Mouse (Mus musculus) kidney, adult 2 months (tissue): Measurements from ENCODE around the gene Cdcp2. TPM values are rescaled to one million over a fixed set of nuclear protein-coding genes. Genes with fewer than 3 reads are reported as not detected.
A peak's percentile ranks its signal among the peaks of the same experiment; 100 is the strongest.

Experiments used
- DNase-seq: peaks from one replicate; pipeline ENCODE4 v3.0.0; 2021
- H3K27ac ChIP-seq: fragments of 200-500 bp; 2 replicates; pipeline ENCODE4 v1.5.1; 2012; ENCODE audit warnings: low read depth, low read length, control low read depth, inconsistent platforms; ENCODE audit not compliant: insufficient read depth
- H3K27me3 ChIP-seq: fragments of 200-500 bp; replicated peaks from 2 replicates; pipeline ENCODE4 v1.6.1; 2012; ENCODE audit warnings: mild to moderate bottlenecking, moderate library complexity, low read length, inconsistent platforms; ENCODE audit not compliant: control insufficient read depth, insufficient read depth
- H3K36me3 ChIP-seq: fragments of 200-500 bp; 2 replicates; pipeline ENCODE4 v1.6.1; 2012; ENCODE audit warnings: mild to moderate bottlenecking, moderate library complexity, low read length, inconsistent platforms; ENCODE audit not compliant: control insufficient read depth, insufficient read depth
- H3K4me1 ChIP-seq: fragments of 200-500 bp; 2 replicates; pipeline ENCODE4 v1.6.1; 2011; ENCODE audit warnings: low read length; ENCODE audit not compliant: control insufficient read depth, insufficient read depth
- H3K4me3 ChIP-seq: fragments of 200-500 bp; 2 replicates; pipeline ENCODE4 v1.5.1; 2011; ENCODE audit warnings: mild to moderate bottlenecking, low read depth, low read length, control low read depth; ENCODE audit not compliant: insufficient read depth
- CTCF ChIP-seq: fragments of 200-500 bp; conservative IDR thresholded peaks from 2 replicates; pipeline ENCODE4 v1.5.1; 2011; ENCODE audit warnings: low read depth, mild to moderate bottlenecking, control low read depth, low read length, moderate library complexity, mixed read lengths; ENCODE audit not compliant: insufficient read depth, insufficient read length
- POLR2A ChIP-seq: fragments of 200-500 bp; IDR thresholded peaks from one replicate; pipeline ENCODE4 v1.6.1; 2011; ENCODE audit warnings: low read depth, low read length, control low read depth
- WGBS: fragments of 180-500 bp; shearing (Covaris S2); methylation state at CpG from one replicate; pipeline ENCODE4 v1.1.7; 2018; 5-methylcytosine and 5-hydroxymethylcytosine counted together
- polyA plus RNA-seq: library from polyadenylated mRNA; depleted of rRNA; stranded (reverse); fragments of >200 nt; gene quantifications from 2 replicates; pipeline ENCODE4 v1.2.3, GENCODE M21; 2012

The Cdcp2 gene
- polyA plus RNA-seq, 1 experiment, result not detected

DNA sequence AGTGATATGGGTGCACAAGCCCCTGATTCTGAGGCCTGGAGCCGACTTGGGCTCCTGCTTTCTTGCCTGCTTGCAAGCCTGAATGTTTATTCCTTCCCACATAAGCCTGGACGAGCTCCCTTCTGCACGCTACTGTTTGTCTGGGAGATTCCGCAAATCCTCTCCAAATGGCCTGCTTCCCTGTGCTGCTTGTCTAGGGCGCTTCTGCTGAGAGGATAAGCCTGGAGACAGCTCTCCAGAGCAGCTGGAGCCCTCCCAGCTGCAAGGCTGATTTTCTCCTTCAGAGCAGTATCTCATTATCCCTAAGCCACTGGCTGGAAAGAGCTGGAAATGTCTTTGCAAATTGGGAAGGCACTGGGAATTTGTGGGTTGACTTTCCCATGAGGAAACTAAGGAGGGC lies 21.2 kb upstream of the Cdcp2 start:
- 71% methylated on average over 5 of the region's 5 CpGs for WGBS
- no peak for DNase-seq
- no peaks in the 10 kb centered on the region for H3K27me3 ChIP-seq
- H3K27ac ChIP-seq, result no peak overlapping the region
- H3K4me3 ChIP-seq, result no peak overlapping the region
- H3K36me3 ChIP-seq, result no peaks in the 10 kb centered on the region
- no peaks in the 10 kb centered on the region for H3K4me1 ChIP-seq
- TF ChIP-seq CTCF (no peak), POLR2A (no peak)

DNA sequence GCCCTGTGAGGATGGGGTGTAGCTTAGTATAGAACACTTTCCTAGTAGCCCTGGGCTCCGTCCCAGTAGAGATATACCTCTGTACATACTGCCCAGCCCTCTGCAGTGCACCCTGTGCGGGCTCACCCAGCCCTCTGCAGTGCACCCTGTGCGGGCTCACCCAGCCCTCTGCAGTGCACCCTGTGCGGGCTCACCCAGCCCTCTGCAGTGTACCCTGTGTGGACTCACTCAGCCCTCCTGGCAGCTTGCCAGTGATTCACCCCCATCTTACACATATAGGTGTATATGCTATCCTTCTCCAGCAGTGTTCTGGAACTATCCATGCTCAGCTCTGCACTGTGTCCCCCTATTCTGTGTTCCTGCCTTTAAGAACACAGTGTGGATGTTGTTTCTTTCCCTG lies 17.8 kb upstream of the Cdcp2 start:
- Histone ChIP-seq H3K27me3 (no peaks in the 10 kb centered on the region), H3K4me1 (no peaks in the 10 kb centered on the region; the same call in 1 of the 2 replicates), H3K27ac (no peak overlapping the region), H3K36me3 (no peaks in the 10 kb centered on the region), H3K4me3 (no peak overlapping the region)
- no peak for DNase-seq
- no peak for TF ChIP-seq POLR2A
- TF ChIP-seq CTCF, result no peak
- WGBS, result 90% methylated on average over 4 of the region's 4 CpGs

DNA sequence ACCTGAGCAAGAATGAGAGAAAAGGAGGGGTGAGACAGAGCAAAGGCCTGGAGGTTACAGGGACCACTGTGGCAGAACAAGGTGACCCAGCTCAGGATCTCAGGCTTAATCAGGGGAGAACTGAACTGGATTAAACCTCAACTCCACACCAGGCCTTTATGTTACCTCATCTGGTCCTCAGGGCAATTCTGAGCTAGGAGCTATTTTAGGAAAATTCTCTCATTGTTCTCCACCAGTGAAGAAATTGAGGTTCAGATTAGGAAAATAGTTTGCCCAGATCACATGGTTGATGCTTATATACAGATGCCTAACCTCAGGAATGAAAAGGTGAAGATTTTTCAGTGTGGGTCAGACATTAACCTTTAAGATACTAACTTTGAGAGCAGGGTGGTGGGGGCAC lies 17.0 kb upstream of the Cdcp2 start:
- Histone ChIP-seq H3K27me3 (no peaks in the 10 kb centered on the region), H3K4me1 (no peaks in the 10 kb centered on the region; the same call in 1 of the 2 replicates), H3K4me3 (no peak overlapping the region), H3K27ac (no peak overlapping the region), H3K36me3 (no peaks in the 10 kb centered on the region)
- no peak for TF ChIP-seq CTCF
- no peak for TF ChIP-seq POLR2A
- peak; percentile 39 for DNase-seq

DNA sequence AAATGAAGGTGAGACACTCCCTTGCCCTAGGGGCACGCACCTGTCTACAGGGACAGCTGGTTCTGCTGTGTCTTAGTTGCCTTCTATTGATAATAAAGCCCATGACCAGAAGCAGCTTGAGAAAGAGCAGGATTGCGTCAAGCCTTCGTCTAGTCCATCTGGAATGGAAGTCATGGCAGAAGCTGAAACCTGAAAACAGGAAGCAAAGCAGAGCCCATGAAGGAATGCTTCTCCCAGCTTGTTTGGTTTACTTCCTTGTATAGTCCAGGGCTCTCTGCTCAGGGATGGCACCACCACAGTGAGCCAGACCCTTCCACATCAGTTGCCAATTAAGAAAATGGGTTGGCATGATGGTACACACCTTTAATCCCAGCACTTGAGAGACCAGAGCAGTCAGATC lies 14.5 kb upstream of the Cdcp2 start:
- DNase-seq, result no peak
- TF ChIP-seq POLR2A, result no peak
- TF ChIP-seq CTCF, result no peak

DNA sequence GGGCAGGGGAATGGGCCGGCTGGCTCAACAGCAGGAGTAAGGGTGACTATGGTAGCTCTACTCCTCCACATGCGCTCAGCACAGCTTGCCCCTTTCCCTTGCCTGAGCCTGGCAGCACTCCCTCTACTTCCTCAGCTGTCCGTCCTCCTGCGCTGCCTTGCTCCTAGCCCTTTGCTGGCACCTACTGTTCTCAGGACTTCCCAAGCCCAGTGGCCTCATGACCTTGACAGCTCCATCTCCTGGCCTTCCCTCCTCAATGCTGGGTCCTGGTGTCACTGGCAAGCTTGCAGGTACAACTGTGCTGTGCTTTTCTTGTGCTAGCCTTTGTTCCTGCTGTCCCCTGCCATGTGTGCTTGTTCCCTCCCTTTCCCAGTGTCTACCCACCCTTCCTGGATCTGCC lies 13.6 kb upstream of the Cdcp2 start:
- DNase-seq, result no peak
- Histone ChIP-seq H3K4me1 (no peaks in the 10 kb centered on the region; the same call in 1 of the 2 replicates), H3K4me3 (no peak overlapping the region), H3K27me3 (no peaks in the 10 kb centered on the region), H3K36me3 (no peaks in the 10 kb centered on the region), H3K27ac (peak overlapping the region; percentile 21)
- 83% methylated on average over 4 of the region's 4 CpGs for WGBS
- TF ChIP-seq CTCF, result no peak
- no peak for TF ChIP-seq POLR2A

More for the DNA sequence above, 14.5 kb upstream of the Cdcp2 start:
- no peaks in the 10 kb centered on the region; the same call in 1 of the 2 replicates for H3K4me1 ChIP-seq
- peak overlapping the region; percentile 19; the same call in 1 of the 2 replicates for H3K27ac ChIP-seq
- WGBS, result 88% methylated on average over 3 of the region's 3 CpGs
- H3K36me3 ChIP-seq, result no peaks in the 10 kb centered on the region
- no peak overlapping the region for H3K4me3 ChIP-seq
- H3K27me3 ChIP-seq, result no peaks in the 10 kb centered on the region

DNA sequence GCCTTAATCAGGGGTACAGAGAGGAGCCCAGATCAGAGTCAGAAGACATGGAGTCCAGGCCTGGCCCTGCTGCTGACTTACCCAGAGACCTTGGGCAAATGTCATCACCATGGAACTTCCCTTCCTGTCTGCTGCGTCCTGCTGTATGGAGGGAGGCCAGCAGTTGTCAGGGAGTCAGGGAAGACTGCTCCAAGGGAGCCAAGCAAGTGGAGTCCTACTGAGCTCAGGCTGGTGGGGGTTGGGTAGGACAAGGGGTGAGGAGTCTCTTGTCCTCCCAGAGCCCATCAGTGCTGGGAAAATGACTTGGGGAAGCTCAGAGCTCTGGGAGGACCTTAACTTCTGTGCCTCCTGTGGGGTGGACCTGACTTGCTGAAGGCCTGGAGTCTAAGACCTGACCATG lies 12.3 kb upstream of the Cdcp2 start:
- no peaks in the 10 kb centered on the region for H3K36me3 ChIP-seq
- no peaks in the 10 kb centered on the region; the same call in 1 of the 2 replicates for H3K4me1 ChIP-seq
- no peaks in the 10 kb centered on the region for H3K27me3 ChIP-seq
- TF ChIP-seq CTCF (no peak), POLR2A (no peak)
- H3K4me3 ChIP-seq, result no peak overlapping the region
- 31% methylated on average over 1 of the region's 1 CpGs for WGBS
- DNase-seq, result peak; percentile 29
- peak overlapping the region; percentile 46 for H3K27ac ChIP-seq

DNA sequence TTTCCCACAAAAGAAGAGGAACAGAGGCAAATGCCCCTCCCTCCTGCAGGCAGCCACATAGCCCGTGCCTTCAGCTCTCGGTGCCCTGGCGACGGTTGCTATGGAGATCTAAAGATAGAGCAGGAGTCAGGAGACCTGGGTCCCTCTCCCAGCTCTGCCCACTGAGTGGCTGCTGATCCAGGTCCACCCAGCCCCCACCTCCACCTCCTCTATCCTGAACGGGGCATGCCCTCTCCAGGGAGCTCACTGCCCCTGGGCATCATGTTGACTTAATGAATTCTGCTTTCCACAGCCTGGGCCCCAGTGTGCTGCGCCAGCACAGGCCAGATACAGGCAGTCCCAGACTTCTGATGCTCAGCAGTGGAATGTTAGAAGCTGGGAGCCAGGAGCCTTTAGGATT lies 11.8 kb upstream of the Cdcp2 start:
- no peaks in the 10 kb centered on the region for H3K27me3 ChIP-seq
- H3K27ac ChIP-seq, result peak overlapping the region; percentile 46
- no peak for TF ChIP-seq POLR2A
- TF ChIP-seq CTCF, result no peak
- DNase-seq, result peak; percentile 88
- H3K4me3 ChIP-seq, result no peak overlapping the region
- no peaks in the 10 kb centered on the region for H3K36me3 ChIP-seq
- H3K4me1 ChIP-seq, result no peaks in the 10 kb centered on the region; the same call in 1 of the 2 replicates
- 45% methylated on average over 6 of the region's 6 CpGs for WGBS

DNA sequence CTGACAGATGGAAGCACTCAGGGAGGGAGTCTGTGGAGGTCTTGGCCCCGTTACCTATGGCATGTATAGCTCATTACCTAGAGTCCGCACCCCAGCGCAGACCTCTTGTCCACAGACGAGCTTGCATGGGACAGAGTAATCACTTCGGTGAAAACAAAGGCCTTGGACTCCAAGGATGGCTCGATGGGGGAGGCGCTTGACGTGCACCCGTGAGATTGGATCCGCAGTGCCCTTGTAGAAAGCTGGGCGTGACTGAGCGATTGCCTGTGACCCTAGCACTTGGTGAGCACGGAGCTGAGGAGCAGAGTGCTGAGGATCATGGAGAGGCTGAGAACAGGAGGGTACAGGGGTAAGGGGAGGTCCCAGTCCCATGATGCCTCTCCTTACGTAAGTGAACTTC lies 5.0 kb upstream of the Cdcp2 start:
- no peak for TF ChIP-seq CTCF
- TF ChIP-seq POLR2A, result no peak
- WGBS, result 84% methylated on average over 14 of the region's 14 CpGs
- Histone ChIP-seq H3K4me1 (no peaks in the 10 kb centered on the region), H3K27me3 (no peaks in the 10 kb centered on the region), H3K36me3 (no peaks in the 10 kb centered on the region), H3K4me3 (no peak overlapping the region), H3K27ac (no peak overlapping the region)
- DNase-seq, result no peak
